21 mouse cellular contexts compared by ENCODE assay signal in the genomic region with DNA sequence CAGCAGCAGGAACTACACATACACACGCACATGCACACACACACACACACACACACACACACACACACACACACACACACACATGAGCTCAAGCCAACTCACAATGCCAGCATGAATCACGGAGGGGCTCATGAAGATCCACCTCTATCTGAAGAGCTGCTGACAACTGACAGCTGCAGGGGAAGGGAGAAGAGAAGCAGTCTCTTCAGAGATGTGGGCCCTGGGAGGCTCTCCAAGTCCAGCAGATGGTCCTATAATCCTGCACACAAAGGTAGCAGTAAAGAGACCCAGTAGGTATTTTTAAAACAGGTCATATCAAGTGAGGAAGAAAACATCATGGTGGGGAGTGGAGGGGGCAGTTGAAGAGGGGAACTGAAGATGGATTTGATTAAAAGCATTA. TPM values are rescaled to one million over a fixed set of nuclear protein-coding genes. Genes with fewer than 3 reads are reported as not detected.
A peak's percentile ranks its signal among the peaks of the same experiment; 100 is the strongest.
DNase-seq lines count a peak whose midpoint lies in the region; ATAC-seq and TF ChIP-seq lines count a peak whose summit lies in the region.
"Had no signal": no experiment of that assay in that cellular context is flagged by ENCODE, and none has a peak within 500 bp of the region (broad histone marks: within the 10 kb centered on the region; RNA-seq: fewer than 3 reads in every experiment).

No protein-coding gene starts in this region.

- ATAC-seq in hindbrain, embryonic 16.5 days, result 0 out of 2 replicates have a peak, but pooled peaks have one; percentile 27
- no peak for ATAC-seq in hindbrain, postnatal 0 days
- ATAC-seq: forebrain, embryonic 13.5 days; intestine, embryonic 15.5 days had no signal

- no peak for TF ChIP-seq CTCF in hindbrain, postnatal 0 days (IDR thresholded peaks at IDR 0.05; ENCODE audit: low read depth)
- TF ChIP-seq CTCF in brain, embryonic 14.5 days (IDR thresholded peaks at IDR 0.05; ENCODE audit: borderline replicate concordance, extremely low read depth, insufficient read depth, insufficient read length), result no peak

- H3K4me1 ChIP-seq in hindbrain, embryonic 16.5 days (ENCODE audit: control insufficient read depth, insufficient read depth, low read depth, low read length), result no peaks in the 10 kb centered on the region
- H3K4me1 ChIP-seq in hindbrain, postnatal 0 days (ENCODE audit: insufficient read depth, low read length), result no peaks in the 10 kb centered on the region
- H3K4me1 ChIP-seq: embryonic facial prominence, embryonic 13.5 days; heart, embryonic 10.5 days; hindbrain, embryonic 12.5 days had no signal

- 76% methylated on average over 2 of the region's 2 CpGs for WGBS in hindbrain, embryonic 16.5 days
- WGBS in hindbrain, postnatal 0 days, result 63% methylated on average over 2 of the region's 2 CpGs

- DNase-seq in cerebellum, postnatal 14 days, result peak; percentile 48 to 70
- no peak for DNase-seq in cerebellum, adult 9-10 months
- no peak for DNase-seq in hindbrain, postnatal 0 days (ENCODE audit: low spot score)
- DNase-seq in brain, adult 2 months (ENCODE audit: low read depth, low spot score), result peak; percentile 36
- DNase-seq in brain, embryonic 14.5 days (ENCODE audit: low read depth), result peak; percentile 52
- DNase-seq: adrenal gland, adult 2 months; adrenal gland, postnatal 25 days; gastrocnemius, postnatal 10 days; heart, adult 18-20 months; heart, postnatal 10 days; heart, postnatal 4 days; kidney, adult 18-20 months had no signal

- no peak overlapping the region for H3K27ac ChIP-seq in hindbrain, embryonic 16.5 days (ENCODE audit: low read depth, low read length)
- no peak overlapping the region for H3K27ac ChIP-seq in hindbrain, postnatal 0 days
- H3K27ac ChIP-seq: embryonic facial prominence, embryonic 13.5 days; forebrain, embryonic 13.5 days; heart, embryonic 10.5 days; hindbrain, embryonic 12.5 days; intestine, embryonic 15.5 days had no signal

- no peaks in the 10 kb centered on the region for H3K9me3 ChIP-seq in hindbrain, embryonic 16.5 days (ENCODE audit: control insufficient read depth, low read length)
- no peaks in the 10 kb centered on the region for H3K9me3 ChIP-seq in hindbrain, postnatal 0 days (ENCODE audit: low read length)
- H3K9me3 ChIP-seq: embryonic facial prominence, embryonic 13.5 days; forebrain, embryonic 13.5 days; heart, embryonic 10.5 days; hindbrain, embryonic 12.5 days; intestine, embryonic 15.5 days had no signal

- no peak overlapping the region for H3K4me3 ChIP-seq in hindbrain, embryonic 16.5 days (ENCODE audit: low read length)
- H3K4me3 ChIP-seq in hindbrain, postnatal 0 days (ENCODE audit: low read length), result no peak overlapping the region
- H3K4me3 ChIP-seq: embryonic facial prominence, embryonic 13.5 days; forebrain, embryonic 13.5 days; heart, embryonic 10.5 days; hindbrain, embryonic 12.5 days; intestine, embryonic 15.5 days had no signal

- no peaks in the 10 kb centered on the region for H3K27me3 ChIP-seq in hindbrain, embryonic 16.5 days (replicated peaks; ENCODE audit: control insufficient read depth, insufficient read depth, low read length)
- H3K27me3 ChIP-seq in hindbrain, postnatal 0 days (ENCODE audit: insufficient read depth, low read length), result no peaks in the 10 kb centered on the region
- H3K27me3 ChIP-seq: hindbrain, embryonic 12.5 days; intestine, embryonic 15.5 days had no signal

- H3K36me3 ChIP-seq in hindbrain, embryonic 16.5 days (ENCODE audit: control insufficient read depth, insufficient read depth, low read length), result no peaks in the 10 kb centered on the region
- no peaks in the 10 kb centered on the region for H3K36me3 ChIP-seq in hindbrain, postnatal 0 days (ENCODE audit: insufficient read depth, low read length)
- H3K36me3 ChIP-seq: embryonic facial prominence, embryonic 13.5 days; heart, embryonic 10.5 days; hindbrain, embryonic 12.5 days; intestine, embryonic 15.5 days had no signal

- H3K4me2 ChIP-seq in hindbrain, embryonic 16.5 days (ENCODE audit: low read length), result no peak overlapping the region
- H3K4me2 ChIP-seq in hindbrain, postnatal 0 days (ENCODE audit: low read depth, low read length), result no peak overlapping the region
- H3K4me2 ChIP-seq: embryonic facial prominence, embryonic 13.5 days; forebrain, embryonic 13.5 days; hindbrain, embryonic 12.5 days; intestine, embryonic 15.5 days had no signal

- TF ChIP-seq POLR2A in brain, embryonic 14.5 days (IDR thresholded peaks at IDR 0.05; ENCODE audit: borderline replicate concordance, extremely low read depth, insufficient read depth, insufficient read length, poor library complexity, severe bottlenecking), result no peak

- no peak overlapping the region for H3K9ac ChIP-seq in hindbrain, embryonic 16.5 days (ENCODE audit: low read depth, low read length)
- no peak overlapping the region for H3K9ac ChIP-seq in hindbrain, postnatal 0 days (replicated peaks; ENCODE audit: low read length)
- H3K9ac ChIP-seq: embryonic facial prominence, embryonic 13.5 days; forebrain, embryonic 13.5 days; hindbrain, embryonic 12.5 days; intestine, embryonic 15.5 days had no signal

RNA-seq across cellular contexts. Expression of a gene that starts 7.8 kb away (rescaled TPM):
- polyA plus RNA-seq in hindbrain, embryonic 16.5 days (2015; fragmentation: Nextera tagmentation; extraction: Ambion mirVana), result 0.68 and 1.7 TPM in 2 replicates
- 0.42 TPM in 1 of 2 replicates, not detected in the other for total RNA-seq in hindbrain, postnatal 0 days (2014; rRNA removed)
- polyA plus RNA-seq in hindbrain, postnatal 0 days (2015; fragmentation: Nextera tagmentation; extraction: Ambion mirVana), result 1.1 and 1.2 TPM in 2 replicates
- 1.3 and 1.7 TPM in 2 replicates for polyA plus RNA-seq in brain, embryonic 14.5 days (2012; rRNA removed)
- total RNA-seq: ES-E14; gastrocnemius, postnatal 10 days; gastrocnemius, postnatal 4 days; heart, adult 18-20 months; heart, postnatal 10 days; heart, postnatal 4 days had no signal
- polyA plus RNA-seq: embryonic facial prominence, embryonic 13.5 days; heart, embryonic 14.5 days had no signal

Comparison
In these comparisons a context has a peak if more than half of its experiments do, and no peak if none do; other contexts are left out.
1. DNase-seq: peak in cerebellum, postnatal 14 days (2 of 2), brain, adult 2 months (single experiment) and brain, embryonic 14.5 days (single experiment); none in cerebellum, adult 9-10 months (single experiment) and hindbrain, postnatal 0 days (single experiment).